Mouse (Mus musculus) CH12.LX (cell line): ENCODE results near the gene Cdh15. TPM values are rescaled to one million over a fixed set of nuclear protein-coding genes. Genes with fewer than 3 reads are reported as not detected.

Experiments used
- DNase-seq: peaks from one replicate; pipeline ENCODE4 v3.0.0-alpha.2; 2013; ENCODE audit errors: extremely low read depth
- H3K27ac ChIP-seq: 2 replicates; pipeline ENCODE4 v1.5.1; 2012; ENCODE audit warnings: low read depth, mild to moderate bottlenecking, control low read depth, moderate library complexity; ENCODE audit not compliant: insufficient read depth
- H3K27me3 ChIP-seq: replicated peaks from 2 replicates; pipeline ENCODE3; 2012; ENCODE audit warnings: inconsistent platforms
- H3K36me3 ChIP-seq, 2 experiments: replicated peaks in 1 of 2; 2 replicates each; pipeline versions ENCODE3 to v1.6.1; 2012; ENCODE audit warnings: inconsistent platforms in 1 of 2, low read length in 1 of 2, mild to moderate bottlenecking in 1 of 2, mixed read lengths in 1 of 2, moderate library complexity in 1 of 2; ENCODE audit not compliant: control insufficient read depth in 1 of 2, insufficient read depth in 1 of 2
- H3K4me1 ChIP-seq, 2 experiments: 2 replicates each; pipeline ENCODE4 v1.6.1; 2012; ENCODE audit warnings: inconsistent platforms in 1 of 2, moderate library complexity in 1 of 2; ENCODE audit not compliant: insufficient read depth in 2 of 2, control insufficient read depth in 1 of 2
- H3K4me2 ChIP-seq: 2 replicates; pipeline ENCODE4 v1.6.1; 2012; ENCODE audit warnings: low read depth, mild to moderate bottlenecking, control low read depth; ENCODE audit not compliant: poor library complexity, insufficient read depth, severe bottlenecking
- H3K4me3 ChIP-seq, 3 experiments: fragments of 150-350 bp in 1 of 3; sonication (generic) in 1 of 3; replicated peaks in 1 of 3; 2 replicates each; pipeline versions ENCODE3 to v1.5.1; 2011 to 2012; ENCODE audit warnings: low read depth in 2 of 3, low read length in 2 of 3, mild to moderate bottlenecking in 2 of 3, moderate library complexity in 2 of 3, control low read depth in 1 of 3, improper control_type of control experiment in 1 of 3, inconsistent platforms in 1 of 3, mixed read lengths in 1 of 3; ENCODE audit not compliant: poor library complexity in 1 of 3
- H3K79me2 ChIP-seq: replicated peaks from 2 replicates; pipeline ENCODE4 v1.6.1; 2012; ENCODE audit warnings: mild to moderate bottlenecking, moderate library complexity; ENCODE audit not compliant: control insufficient read depth, poor library complexity, insufficient read depth, severe bottlenecking; ENCODE audit errors: extremely low read depth
- H3K9ac ChIP-seq: 2 replicates; pipeline ENCODE4 v1.6.1; 2012; ENCODE audit warnings: low read depth, mild to moderate bottlenecking, control low read depth, moderate library complexity; ENCODE audit not compliant: insufficient read depth
- H3K9me3 ChIP-seq: replicated peaks from 2 replicates; pipeline ENCODE3; 2012; ENCODE audit warnings: low read length, inconsistent platforms, mixed read lengths
- CHD1 ChIP-seq: IDR thresholded peaks from 2 replicates; pipeline ENCODE4 v1.6.1; 2012; ENCODE audit warnings: low read depth, low read length, improper control_type of control experiment, inconsistent platforms
- E2F4 ChIP-seq: IDR thresholded peaks from 2 replicates; pipeline ENCODE4 v1.6.1; 2011; ENCODE audit warnings: low read depth, low read length, improper control_type of control experiment; ENCODE audit not compliant: insufficient replicate concordance
- EP300 ChIP-seq: IDR thresholded peaks from 2 replicates; pipeline ENCODE4 v1.6.1; 2011; ENCODE audit warnings: low read length, improper control_type of control experiment
- IRF4 ChIP-seq: IDR thresholded peaks from 2 replicates; pipeline ENCODE4 v1.6.1; 2014; ENCODE audit warnings: low read depth, mild to moderate bottlenecking, inconsistent platforms, low read length, improper control_type of control experiment
- KAT2A ChIP-seq: IDR thresholded peaks from 2 replicates; pipeline ENCODE4 v1.6.1; 2012; ENCODE audit warnings: low read length, improper control_type of control experiment, inconsistent platforms; ENCODE audit not compliant: insufficient replicate concordance
- MAFK ChIP-seq: IDR thresholded peaks from 2 replicates; pipeline ENCODE4 v1.6.1; 2011; ENCODE audit warnings: low read length, improper control_type of control experiment; ENCODE audit not compliant: insufficient replicate concordance
- MXI1 ChIP-seq: IDR thresholded peaks from 2 replicates; pipeline ENCODE4 v1.6.1; 2011; ENCODE audit warnings: mild to moderate bottlenecking, low read depth, low read length, improper control_type of control experiment
- NELFE ChIP-seq: IDR thresholded peaks from 2 replicates; pipeline ENCODE4 v1.6.1; 2011; ENCODE audit warnings: low read depth, low read length, improper control_type of control experiment
- POLR2A ChIP-seq: IDR thresholded peaks from 2 replicates; pipeline ENCODE4 v1.6.1; 2011; ENCODE audit warnings: low read depth, mild to moderate bottlenecking, improper control_type of control experiment, low read length
- POLR2AphosphoS2 ChIP-seq: IDR thresholded peaks from 2 replicates; pipeline ENCODE4 v1.6.1; 2011; ENCODE audit warnings: low read depth, low read length, improper control_type of control experiment
- SIN3A ChIP-seq: IDR thresholded peaks from 2 replicates; pipeline ENCODE4 v1.6.1; 2012; ENCODE audit warnings: low read length, improper control_type of control experiment, inconsistent platforms
- UBTF ChIP-seq: IDR thresholded peaks from 2 replicates; pipeline ENCODE4 v1.6.1; 2012; ENCODE audit warnings: low read depth, mild to moderate bottlenecking, inconsistent platforms, low read length, improper control_type of control experiment, moderate library complexity
- ZC3H11A ChIP-seq: IDR thresholded peaks from 2 replicates; pipeline ENCODE4 v1.6.1; 2012; ENCODE audit warnings: low read depth, mild to moderate bottlenecking, inconsistent platforms, low read length, improper control_type of control experiment
- ZKSCAN1 ChIP-seq: IDR thresholded peaks from 2 replicates; pipeline ENCODE4 v1.6.1; 2012; ENCODE audit warnings: low read depth, inconsistent platforms, low read length, improper control_type of control experiment, borderline replicate concordance
- dilution Hi-C: fragments of 300-500 bp; cut with MboI; formaldehyde crosslinking; loops from 2 replicates; pipeline ENCODE4 v1.14.3; 2020; ENCODE audit warnings: low sequenced_read_pairs; ENCODE audit not compliant: extremely low pct_unique_long_range_greater_than_20kb, extremely low pct_ligation_motif_present
- in situ Hi-C: fragments of 300-500 bp; cut with MboI; formaldehyde crosslinking; loops from 3 replicates; pipeline ENCODE4 v1.14.3; 2019; ENCODE audit warnings: low sequenced_read_pairs, low pct_ligation_motif_present, low pct_unique_long_range_greater_than_20kb, mixed read lengths
- polyA plus RNA-seq: library from polyadenylated mRNA; unstranded; fragments of >175 nt; gene quantifications from 2 replicates; pipeline ENCODE4 v1.2.1, GENCODE M21; 2012; ENCODE audit warnings: low read depth; ENCODE audit not compliant: insufficient read length
- total RNA-seq, 2 experiments: library from RNA; depleted of rRNA; stranded (reverse); fragments of 300-350 nt in 1 of 2; fragments of >200 nt in 1 of 2; gene quantifications; 2 replicates each; pipeline ENCODE4 v1.2.3; 2012 to 2014

Cdh15 gene
- total and polyA plus RNA-seq, 3 experiments = not detected

GRCm38 (mm10) chr8:122805349-122805748 lies 42.4 kb upstream of the Cdh15 start (continued):
- no peak for TF ChIP-seq ZKSCAN1
- TF ChIP-seq, all 38 proteins: peak for 0

DNA sequence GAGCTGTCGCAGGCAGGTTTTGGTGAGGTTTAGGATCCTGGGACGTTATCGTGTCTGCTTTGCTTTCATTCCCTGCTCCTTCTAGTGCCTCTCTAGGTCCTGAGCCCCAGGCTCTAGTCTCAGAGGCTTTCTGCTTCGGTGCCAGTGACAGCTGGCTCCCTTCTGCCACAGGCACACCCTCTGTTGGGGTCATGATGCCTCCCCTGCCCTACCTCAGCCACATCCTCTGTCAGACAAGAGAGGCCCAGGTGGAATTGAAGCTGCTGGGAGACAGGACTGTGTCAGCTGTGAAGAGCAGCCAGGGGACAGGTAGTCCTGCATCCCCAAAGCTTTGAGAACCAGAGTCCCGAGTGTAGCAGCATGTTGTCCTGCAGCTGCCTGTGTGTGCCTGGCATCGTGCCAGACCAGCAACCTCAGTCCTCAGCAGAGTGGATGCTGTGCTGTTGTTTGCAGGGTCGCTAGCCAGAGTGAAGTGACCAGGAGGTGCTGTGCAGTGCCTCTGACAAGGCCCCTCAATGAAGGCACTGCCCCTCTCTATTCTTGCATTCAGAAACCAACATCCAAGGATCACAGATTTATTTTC lies 40.7 kb upstream of the Cdh15 start:
- Histone ChIP-seq H3K4me3 (no peak overlapping the region), H3K79me2 (no peaks in the 10 kb centered on the region), H3K4me1 (peaks cover 8 to 47% of the 10 kb centered on the region in 2 experiments), H3K36me3 (peaks cover 10 to 53% of the 10 kb centered on the region in 2 experiments)
- DNase-seq = no peak
- TF ChIP-seq MAFK (no peak), UBTF (no peak), ZC3H11A (no peak), NELFE (no peak), E2F4 (no peak), KAT2A (no peak), POLR2A (no peak)
- TF ChIP-seq, all 38 proteins: peak for 0
- H3K27ac ChIP-seq = no peak overlapping the region
- no peak overlapping the region for H3K4me2 ChIP-seq
- in situ Hi-C loops (no loop called here), dilution Hi-C loops (no loop called here)
- H3K9me3 ChIP-seq = no peaks in the 10 kb centered on the region
- no peak overlapping the region for H3K9ac ChIP-seq
- H3K27me3 ChIP-seq = no peaks in the 10 kb centered on the region

DNA sequence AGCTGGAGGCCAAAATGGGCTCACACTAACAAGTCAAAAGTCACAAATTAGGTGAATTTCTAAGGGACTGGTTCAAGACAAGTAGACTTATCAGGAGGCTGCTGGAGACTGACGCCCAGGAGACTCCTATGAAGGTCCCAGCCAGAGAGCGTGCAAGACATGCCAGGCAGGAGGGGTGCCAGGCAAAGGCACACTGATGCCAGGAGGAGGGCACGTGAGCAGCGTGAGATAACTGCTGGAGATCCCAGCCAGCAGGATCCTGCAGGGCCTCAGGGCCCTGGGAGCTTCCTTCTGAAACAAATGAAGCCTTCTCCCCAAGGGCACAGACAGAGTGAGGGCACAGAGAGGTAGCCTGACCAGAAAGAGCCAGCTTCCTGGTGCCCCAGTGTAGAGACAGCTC lies 39.9 kb upstream of the Cdh15 start:
- Histone ChIP-seq H3K79me2 (no peaks in the 10 kb centered on the region), H3K9ac (no peak overlapping the region), H3K27ac (no peak overlapping the region), H3K4me3 (no peak overlapping the region), H3K4me1 (peaks cover 8 to 55% of the 10 kb centered on the region in 2 experiments), H3K9me3 (no peaks in the 10 kb centered on the region), H3K27me3 (no peaks in the 10 kb centered on the region), H3K4me2 (no peak overlapping the region), H3K36me3 (peaks cover 5 to 53% of the 10 kb centered on the region in 2 experiments)
- dilution Hi-C loops = no loop called here
- DNase-seq = no peak
- no peak for TF ChIP-seq POLR2AphosphoS2
- TF ChIP-seq SIN3A = no peak
- TF ChIP-seq EP300 = no peak
- TF ChIP-seq IRF4 = no peak
- TF ChIP-seq CHD1 = no peak
- TF ChIP-seq MXI1 = no peak
- no peak for TF ChIP-seq UBTF
- in situ Hi-C loops = no loop called here
